Mouse (Mus musculus) E14TG2a.4 (cell line): ENCODE measurements around the gene Pon1.

ENCODE experiments used
- H3K27me3 ChIP-seq: 2 replicates; pipeline ENCODE4 v1.6.1; 2014; ENCODE audit warnings: low read length, control low read depth; ENCODE audit not compliant: insufficient read depth
- H3K36me3 ChIP-seq: 2 replicates; pipeline ENCODE4 v1.6.1; 2014; ENCODE audit warnings: low read length, control low read depth; ENCODE audit not compliant: insufficient read depth
- H3K4me1 ChIP-seq: replicated peaks from 2 replicates; pipeline ENCODE4 v1.6.1; 2014; ENCODE audit warnings: low read depth, low read length, control low read depth
- H3K4me3 ChIP-seq: replicated peaks from 2 replicates; pipeline ENCODE4 v1.5.1; 2014; ENCODE audit warnings: mild to moderate bottlenecking, low read length
- H3K9me3 ChIP-seq: 2 replicates; pipeline ENCODE4 v1.6.1; 2014; ENCODE audit warnings: low read length, control low read depth
- CTCF ChIP-seq: conservative IDR thresholded peaks from 2 replicates; pipeline ENCODE4 v1.5.1; 2014; ENCODE audit warnings: low read length
- NANOG ChIP-seq: IDR thresholded peaks from 2 replicates; pipeline ENCODE4 v1.6.1; 2014; ENCODE audit warnings: borderline replicate concordance, low read length, mixed read lengths
- POU5F1 ChIP-seq: IDR thresholded peaks from 2 replicates; pipeline ENCODE4 v1.6.1; 2014; ENCODE audit warnings: low read length, borderline replicate concordance

Pon1 gene

DNA sequence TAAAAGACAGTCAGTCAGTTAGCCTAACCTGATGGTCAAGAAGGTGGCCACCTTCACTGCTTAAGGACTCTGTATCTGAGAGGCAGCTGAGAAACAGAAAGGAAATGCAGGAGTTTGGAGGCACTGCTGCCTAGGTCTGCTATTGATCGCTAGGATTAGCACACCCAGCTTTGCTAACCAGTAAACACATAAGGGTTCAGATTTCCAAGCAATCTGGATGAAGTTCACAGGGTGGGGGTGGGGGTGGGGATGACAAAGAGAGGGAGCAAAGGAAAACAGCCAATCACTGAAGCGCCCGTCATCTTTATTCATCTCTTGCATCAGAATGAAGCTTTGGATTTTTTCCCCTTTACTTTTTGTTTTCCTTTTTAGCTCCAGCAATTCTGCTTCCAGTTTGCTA, 28.3 kb upstream of the Pon1 start:
- no peaks in the 10 kb centered on the region for H3K27me3 ChIP-seq
- H3K36me3 ChIP-seq: no peaks in the 10 kb centered on the region
- no peaks in the 10 kb centered on the region for H3K9me3 ChIP-seq
- H3K4me3 ChIP-seq: no peak overlapping the region
- H3K4me1 ChIP-seq: no peaks in the 10 kb centered on the region
- no peak for TF ChIP-seq NANOG
- TF ChIP-seq CTCF: no peak
- no peak for TF ChIP-seq POU5F1

DNA sequence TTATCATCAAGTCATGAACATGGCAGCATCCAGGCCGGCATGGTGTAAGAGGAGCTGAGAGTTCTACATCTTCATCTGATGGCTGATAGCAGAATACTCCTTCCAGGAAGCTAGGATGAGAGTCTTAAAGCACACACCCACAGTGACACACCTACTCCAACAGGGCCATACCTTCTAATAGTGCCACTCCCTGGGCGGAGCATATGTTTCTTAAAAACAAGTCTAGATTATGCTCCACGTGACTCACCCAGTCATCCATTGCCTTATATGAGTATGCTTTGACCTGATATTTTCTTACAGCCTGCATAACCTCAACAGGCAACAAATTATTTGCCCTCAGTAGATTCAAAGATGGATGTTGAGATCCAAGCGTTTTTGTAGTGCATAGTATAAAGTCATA, 24.4 kb upstream of the Pon1 start:
- Histone ChIP-seq H3K9me3 (0 out of 2 replicates have a peak, but pooled peaks cover under 1% of the 10 kb centered on the region), H3K4me3 (no peak overlapping the region), H3K36me3 (no peaks in the 10 kb centered on the region), H3K27me3 (no peaks in the 10 kb centered on the region), H3K4me1 (no peaks in the 10 kb centered on the region)
- TF ChIP-seq CTCF: no peak
- TF ChIP-seq POU5F1: no peak
- no peak for TF ChIP-seq NANOG

DNA sequence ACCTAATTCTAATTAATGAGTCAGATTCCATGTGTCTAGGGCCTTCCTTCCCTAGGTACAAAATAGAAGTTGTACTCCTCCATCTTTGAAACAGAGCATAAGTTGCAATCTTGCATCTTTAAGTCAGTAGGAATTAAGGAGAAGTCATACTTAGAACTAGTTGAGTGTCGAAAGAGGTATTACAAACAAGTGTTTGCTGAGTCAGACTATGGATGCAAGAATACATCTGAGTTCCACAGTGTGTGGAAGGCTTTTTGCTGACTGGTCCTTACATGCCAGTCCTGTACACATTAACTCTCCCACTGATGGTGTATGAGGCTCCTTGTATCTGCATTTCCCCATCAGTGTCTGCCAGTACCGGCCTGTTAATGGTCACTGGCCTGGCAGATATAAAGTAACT, 14.1 kb upstream of the Pon1 start:
- no peaks in the 10 kb centered on the region for H3K27me3 ChIP-seq
- peaks cover 11% of the 10 kb centered on the region for H3K9me3 ChIP-seq
- no peak overlapping the region for H3K4me3 ChIP-seq
- H3K4me1 ChIP-seq: no peaks in the 10 kb centered on the region
- TF ChIP-seq POU5F1 (no peak), CTCF (no peak), NANOG (no peak)
- no peaks in the 10 kb centered on the region for H3K36me3 ChIP-seq

DNA sequence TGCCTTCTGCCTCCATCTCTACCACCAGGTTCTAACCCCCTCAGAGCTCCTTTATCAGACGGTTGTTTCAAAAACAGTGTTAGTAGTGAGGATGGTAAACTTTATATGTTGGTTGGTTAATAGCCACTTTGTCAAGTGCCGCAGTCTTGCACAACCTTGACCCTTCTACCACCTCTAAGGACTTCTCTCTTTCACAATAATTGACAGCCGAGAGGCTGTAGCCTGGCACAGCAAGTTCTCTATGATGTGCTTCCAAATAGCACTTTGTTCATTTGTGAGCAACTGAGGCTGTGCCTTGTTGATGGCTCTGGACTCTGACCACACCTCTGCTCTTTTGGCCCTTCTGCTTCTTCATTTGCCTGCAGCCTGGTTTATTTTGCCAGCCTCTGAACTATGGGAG, 6.2 kb upstream of the Pon1 start:
- Histone ChIP-seq H3K9me3 (peaks cover 4% of the 10 kb centered on the region; the same call in 1 of the 2 replicates), H3K4me3 (no peak overlapping the region), H3K27me3 (no peaks in the 10 kb centered on the region), H3K36me3 (no peaks in the 10 kb centered on the region), H3K4me1 (no peaks in the 10 kb centered on the region)
- TF ChIP-seq NANOG (no peak), POU5F1 (no peak), CTCF (no peak)

DNA sequence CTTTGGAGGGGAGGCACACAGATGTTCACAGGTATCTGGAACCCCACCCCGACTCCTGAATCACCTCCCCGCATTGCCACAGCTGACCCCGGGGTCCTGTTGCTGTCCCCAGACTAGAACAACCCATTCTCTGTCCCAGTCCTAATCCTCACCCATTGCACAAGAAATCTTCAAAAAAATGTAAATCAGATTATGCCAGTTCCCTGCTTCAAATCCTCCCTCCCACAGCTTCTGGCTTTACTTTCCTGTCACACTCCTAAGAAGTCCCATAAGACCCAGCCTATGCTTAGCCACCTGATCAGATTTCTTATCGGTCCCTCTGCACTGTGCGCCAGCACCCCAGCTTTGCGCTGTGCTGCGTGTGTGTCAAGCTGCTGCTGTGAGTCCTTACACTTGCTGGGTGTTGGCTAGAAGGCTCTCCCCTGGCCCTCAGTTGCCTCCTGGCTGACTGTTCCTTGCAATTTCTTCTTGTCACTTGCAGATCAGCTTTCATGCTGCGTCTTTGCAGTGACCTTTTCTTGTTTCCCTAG, 5.7 kb upstream of the Pon1 start:
- TF ChIP-seq POU5F1 (no peak), CTCF (no peak), NANOG (no peak)
- Histone ChIP-seq H3K4me1 (no peaks in the 10 kb centered on the region), H3K4me3 (no peak overlapping the region), H3K36me3 (no peaks in the 10 kb centered on the region), H3K27me3 (no peaks in the 10 kb centered on the region), H3K9me3 (peaks cover 4% of the 10 kb centered on the region; the same call in 1 of the 2 replicates)

DNA sequence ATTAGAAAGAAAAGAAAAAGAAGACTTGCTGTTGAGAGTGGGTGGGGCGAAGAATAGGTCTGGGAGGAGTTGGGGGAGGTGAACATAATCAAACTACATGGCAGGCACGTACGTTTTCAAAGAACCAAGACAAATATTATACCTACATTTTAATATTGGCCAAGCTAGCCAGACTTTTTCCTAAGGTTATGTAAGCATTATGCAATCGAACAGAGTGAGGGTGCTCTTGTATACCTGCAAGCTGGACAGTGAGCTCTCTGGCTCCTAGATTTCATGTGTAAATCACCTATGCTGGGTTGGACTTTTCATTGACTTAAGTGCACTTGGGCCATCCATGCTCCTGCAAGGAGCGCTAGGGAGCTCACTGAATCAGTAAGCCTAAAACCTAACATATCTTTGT, 4.8 kb upstream of the Pon1 start:
- TF ChIP-seq NANOG (no peak), CTCF (no peak), POU5F1 (no peak)
- Histone ChIP-seq H3K4me1 (no peaks in the 10 kb centered on the region), H3K9me3 (peaks cover 4% of the 10 kb centered on the region; the same call in 1 of the 2 replicates), H3K27me3 (no peaks in the 10 kb centered on the region), H3K36me3 (no peaks in the 10 kb centered on the region), H3K4me3 (no peak overlapping the region)

DNA sequence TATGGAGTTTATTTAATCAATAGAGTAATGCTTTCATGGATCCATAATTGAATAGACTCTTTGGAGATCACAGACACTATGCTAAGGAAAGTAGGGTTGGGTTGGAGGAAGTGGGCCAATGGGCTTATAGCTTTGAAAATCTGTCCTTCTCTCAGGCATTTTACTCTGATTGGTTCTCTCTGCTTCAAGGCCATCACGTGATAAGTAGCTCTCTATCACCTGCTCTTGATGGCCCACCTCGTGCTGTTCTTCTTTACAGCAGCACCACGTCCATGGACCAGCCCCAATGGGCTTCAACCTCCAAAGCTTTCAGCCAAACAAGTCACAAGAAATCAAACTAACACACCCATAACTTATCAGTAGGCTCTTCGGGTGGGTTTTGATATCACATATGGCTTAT, 3.0 kb downstream of the Pon1 start:
- Histone ChIP-seq H3K36me3 (no peaks in the 10 kb centered on the region), H3K4me1 (no peaks in the 10 kb centered on the region), H3K4me3 (no peak overlapping the region), H3K9me3 (no peaks in the 10 kb centered on the region), H3K27me3 (peaks cover 4% of the 10 kb centered on the region)
- TF ChIP-seq POU5F1 (no peak), CTCF (no peak), NANOG (no peak)

DNA sequence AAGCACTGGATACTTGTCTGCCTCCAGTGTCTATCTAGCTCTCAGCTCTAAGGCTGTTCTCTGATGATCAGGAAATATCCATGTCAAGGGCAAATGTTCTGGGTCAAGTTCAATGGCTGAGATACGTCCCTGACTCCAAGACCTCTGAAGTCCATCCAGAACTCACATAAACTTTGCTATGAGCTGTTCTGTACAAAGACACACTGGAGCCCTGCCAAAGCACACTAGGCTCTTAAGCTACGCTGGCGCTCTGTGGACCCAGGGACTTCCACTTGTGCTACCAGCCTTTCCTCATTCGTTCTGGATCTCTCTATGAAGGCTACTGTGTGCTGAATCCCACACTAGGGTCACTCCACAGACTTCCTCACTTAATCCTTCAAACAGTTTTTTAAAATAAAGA, 4.2 kb downstream of the Pon1 start:
- Histone ChIP-seq H3K4me1 (no peaks in the 10 kb centered on the region), H3K9me3 (no peaks in the 10 kb centered on the region), H3K36me3 (no peaks in the 10 kb centered on the region), H3K27me3 (peaks cover 4% of the 10 kb centered on the region), H3K4me3 (no peak overlapping the region)
- TF ChIP-seq POU5F1 (no peak), CTCF (no peak), NANOG (no peak)

DNA sequence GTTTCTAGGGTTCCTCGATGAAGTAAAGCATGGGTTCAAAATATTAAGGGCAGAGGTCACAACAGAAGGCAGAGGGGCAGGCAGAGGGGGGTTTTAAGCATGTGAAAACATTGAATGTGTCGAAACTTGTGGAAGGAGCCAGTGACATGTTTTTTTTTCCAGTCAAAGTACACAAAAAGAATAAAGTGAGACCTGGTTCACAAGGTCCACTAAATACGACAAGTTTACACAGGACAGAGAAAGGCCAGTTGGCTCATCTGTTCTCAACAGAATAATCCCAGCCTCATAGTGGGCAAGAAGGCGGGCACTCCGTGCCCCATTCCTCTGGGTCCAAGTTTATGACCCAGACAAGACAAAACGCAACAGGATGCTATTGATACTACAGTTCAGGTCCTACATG, 4.8 kb downstream of the Pon1 start:
- TF ChIP-seq NANOG (no peak), POU5F1 (no peak), CTCF (no peak)
- Histone ChIP-seq H3K4me1 (no peaks in the 10 kb centered on the region), H3K36me3 (no peaks in the 10 kb centered on the region), H3K27me3 (peaks cover 4% of the 10 kb centered on the region), H3K4me3 (no peak overlapping the region), H3K9me3 (no peaks in the 10 kb centered on the region)
